Mouse (Mus musculus): ENCODE measurements at regions not wholly inside any gene's neighbourhood (a gene's known extent, or its start where the extent isn't known, plus 50 kb on each side); places are given as distances from the start of the nearest gene placed in this dataset.
"Not testable (repeated sequence)": the region's sequence is repeated elsewhere in the genome, so short reads cannot be mapped to it uniquely, and the experiment has no call there.

GRCm38 (mm10) chr17:17197229-17197628 lies 76.0 kb downstream of the Zfp97 start:
- not testable (repeated sequence) for H3K4me1 ChIP-seq; H3K27ac ChIP-seq; H3K4me2 ChIP-seq (replicated peaks); H3K27me3 ChIP-seq; H3K9ac ChIP-seq; H3K4me3 ChIP-seq; ATAC-seq (ENCODE audit: low FRiP score)
- 95% methylated on average over 1 of the region's 2 CpGs for WGBS
- H3K9me3 ChIP-seq (replicated peaks), result peaks cover 42% of the 10 kb centered on the region
- H3K36me3 ChIP-seq, result peaks cover 11% of the 10 kb centered on the region; the same call in 1 of the 2 replicates

GRCm38 (mm10) chr17:17229069-17229468 lies 107.9 kb downstream of the Zfp97 start:
- no peak for ATAC-seq (ENCODE audit: low FRiP score)
- Histone ChIP-seq H3K4me2 (replicated peaks) (no peak overlapping the region), H3K36me3 (no peaks in the 10 kb centered on the region), H3K27ac (no peak overlapping the region), H3K9ac (no peak overlapping the region), H3K4me1 (no peaks in the 10 kb centered on the region), H3K27me3 (no peaks in the 10 kb centered on the region), H3K4me3 (no peak overlapping the region), H3K9me3 (replicated peaks) (0 out of 2 replicates have a peak, but pooled peaks cover 6% of the 10 kb centered on the region)
- WGBS, result 41% methylated on average over 2 of the region's 2 CpGs

GRCm38 (mm10) chr17:17234329-17235185 lies 113.3 kb downstream of the Zfp97 start:
- H3K36me3 ChIP-seq; H3K4me1 ChIP-seq; H3K9me3 ChIP-seq (replicated peaks); H3K27me3 ChIP-seq: not testable (repeated sequence)
- ATAC-seq (ENCODE audit: low FRiP score), result peak; percentile 100
- peak overlapping the region; percentile 75 for H3K27ac ChIP-seq
- peak overlapping the region; percentile 61 for H3K9ac ChIP-seq
- peak overlapping the region; percentile 53 for H3K4me3 ChIP-seq
- under 1% methylated on average over 22 of the region's 22 CpGs for WGBS
- peak overlapping the region; percentile 56 for H3K4me2 ChIP-seq (replicated peaks)

DNA sequence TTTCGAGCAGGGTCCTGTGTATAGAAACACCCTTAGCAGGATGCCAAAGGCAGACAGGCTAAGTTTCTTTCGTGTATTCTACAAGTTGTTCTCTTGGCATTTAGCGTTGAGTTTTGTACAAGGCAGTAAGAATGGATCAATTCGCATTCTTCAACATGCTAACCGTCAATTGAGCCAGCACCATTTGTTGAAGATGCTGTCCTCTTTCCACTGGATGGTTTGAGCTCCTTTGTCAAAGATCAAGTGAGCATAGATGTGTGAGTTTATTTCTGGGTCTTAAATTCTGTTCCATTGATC lies 113.9 kb downstream of the Zfp97 start:
- peak; percentile 4; the same call in 1 of the 2 replicates for ATAC-seq (ENCODE audit: low FRiP score)
- not testable (repeated sequence) for H3K9me3 ChIP-seq (replicated peaks); H3K4me1 ChIP-seq; H3K36me3 ChIP-seq; H3K27me3 ChIP-seq
- 2% methylated on average over 5 of the region's 5 CpGs for WGBS
- peak overlapping the region; percentile 56 for H3K4me2 ChIP-seq (replicated peaks)
- H3K4me3 ChIP-seq, result peak overlapping the region; percentile 53
- H3K27ac ChIP-seq, result 0 out of 2 replicates have a peak overlapping the region, but pooled peaks have one; percentile 12
- H3K9ac ChIP-seq, result peak overlapping the region; percentile 61
